Mouse (Mus musculus) megakaryocyte, embryonic 14.5 days (primary cell): Measurements from ENCODE around the gene Adgb. TPM values are rescaled to one million over a fixed set of nuclear protein-coding genes. Genes with fewer than 3 reads are reported as not detected.
A peak's percentile ranks its signal among the peaks of the same experiment; 100 is the strongest.

Experiments used
- H3K27me3 ChIP-seq: replicated peaks from 2 replicates; pipeline ENCODE3; 2012; ENCODE audit warnings: inconsistent platforms
- H3K36me3 ChIP-seq: replicated peaks from 2 replicates; pipeline ENCODE3; 2012; ENCODE audit warnings: low read length, inconsistent platforms, mixed read lengths
- H3K4me1 ChIP-seq: 2 replicates; pipeline ENCODE4 v1.6.1; 2012; ENCODE audit warnings: inconsistent platforms
- H3K4me3 ChIP-seq: replicated peaks from 2 replicates; pipeline ENCODE3; 2012; ENCODE audit warnings: moderate library complexity, mild to moderate bottlenecking, inconsistent platforms
- H3K9me3 ChIP-seq: 2 replicates; pipeline ENCODE4 v1.6.1; 2012; ENCODE audit warnings: inconsistent platforms
- FLI1 ChIP-seq: IDR thresholded peaks from 2 replicates; pipeline ENCODE4 v1.6.1; 2012; ENCODE audit warnings: low read length, inconsistent platforms, mixed read lengths
- GATA1 ChIP-seq: IDR thresholded peaks from 3 replicates; pipeline ENCODE4 v1.6.1; 2012; ENCODE audit warnings: mixed read lengths, low read length, inconsistent platforms, borderline replicate concordance
- polyA plus RNA-seq: library from polyadenylated mRNA; stranded (reverse); fragments of >175 nt; gene quantifications from 2 replicates; pipeline ENCODE4 v1.2.3, GENCODE M21; 2012; ENCODE audit warnings: low replicate concordance; ENCODE audit not compliant: insufficient read depth

Adgb gene
- polyA plus RNA-seq, 1 experiment, result 0.13 TPM

- H3K4me1 ChIP-seq, result peaks cover 36% of the 10 kb centered on the region
- no peaks in the 10 kb centered on the region for H3K9me3 ChIP-seq
- H3K27me3 ChIP-seq, result no peaks in the 10 kb centered on the region
- no peaks in the 10 kb centered on the region for H3K36me3 ChIP-seq
- peak overlapping the region; percentile 81 for H3K4me3 ChIP-seq
- TF ChIP-seq FLI1 (no peak), GATA1 (no peak)
Observed at GRCm38 (mm10) chr10:10355605-10356227, 116.4 kb downstream of the Adgb start.

DNA sequence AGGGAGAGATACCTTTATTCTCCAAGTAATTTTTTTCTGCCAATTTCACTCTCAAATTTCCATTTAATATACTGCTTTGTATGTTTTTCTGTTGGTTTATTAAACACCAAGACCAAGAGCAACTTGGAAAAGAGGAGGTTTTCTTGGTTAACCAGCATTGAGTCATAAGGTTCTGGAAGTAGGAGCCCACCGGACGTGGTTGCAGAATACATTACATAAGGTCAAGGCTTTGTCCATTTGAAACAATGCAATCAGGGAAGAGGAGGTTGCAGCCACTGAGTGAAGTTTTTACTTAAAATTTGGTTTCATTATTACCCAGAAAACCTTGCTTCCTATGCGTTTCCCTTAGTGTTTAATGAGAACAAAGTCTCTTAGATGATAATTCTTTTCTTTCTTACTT is 119.9 kb downstream of the Adgb start:
- H3K9me3 ChIP-seq, result peaks cover 15% of the 10 kb centered on the region
- TF ChIP-seq GATA1 (no peak), FLI1 (no peak)
- peaks cover 11% of the 10 kb centered on the region for H3K36me3 ChIP-seq
- peaks cover 35% of the 10 kb centered on the region for H3K4me1 ChIP-seq
- no peak overlapping the region for H3K4me3 ChIP-seq
- H3K27me3 ChIP-seq, result no peaks in the 10 kb centered on the region

GRCm38 (mm10) chr10:10350550-10350949 is 121.6 kb downstream of the Adgb start:
- Histone ChIP-seq H3K27me3 (no peaks in the 10 kb centered on the region), H3K9me3 (peaks cover 15% of the 10 kb centered on the region), H3K36me3 (peaks cover 11% of the 10 kb centered on the region), H3K4me3 (no peak overlapping the region), H3K4me1 (peaks cover 27% of the 10 kb centered on the region)
- TF ChIP-seq FLI1 (no peak), GATA1 (no peak)

DNA sequence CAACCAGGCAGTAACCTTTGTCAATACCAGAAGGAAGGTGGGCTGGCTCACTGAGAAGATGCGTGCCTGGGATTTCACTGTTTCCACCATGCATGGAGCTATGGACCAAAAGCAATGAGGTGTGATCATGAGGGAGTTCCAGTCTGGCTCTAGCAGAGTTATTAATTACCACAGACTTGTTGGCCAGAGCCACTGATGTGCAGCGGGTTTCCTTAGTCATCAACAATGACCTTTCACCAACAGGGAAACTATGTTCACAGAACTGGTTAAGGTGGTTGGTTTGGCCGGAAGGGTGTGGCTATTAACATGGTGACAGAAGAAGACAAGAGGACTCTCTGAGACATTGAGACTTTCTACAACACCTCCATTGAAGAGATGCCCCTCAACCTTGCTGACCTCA is 128.2 kb downstream of the Adgb start:
- peaks cover 10% of the 10 kb centered on the region for H3K9me3 ChIP-seq
- H3K27me3 ChIP-seq, result no peaks in the 10 kb centered on the region
- H3K36me3 ChIP-seq, result peaks cover 3% of the 10 kb centered on the region
- H3K4me1 ChIP-seq, result peaks cover 5% of the 10 kb centered on the region
- H3K4me3 ChIP-seq, result no peak overlapping the region
- TF ChIP-seq GATA1, result no peak
- no peak for TF ChIP-seq FLI1

GRCm38 (mm10) chr10:10325560-10325959 is 146.6 kb downstream of the Adgb start:
- Histone ChIP-seq H3K36me3 (no peaks in the 10 kb centered on the region), H3K9me3 (no peaks in the 10 kb centered on the region)
- TF ChIP-seq FLI1 (no peak), GATA1 (no peak)

GRCm38 (mm10) chr10:10322961-10323360 is 149.2 kb downstream of the Adgb start:
- no peak for TF ChIP-seq FLI1
- no peaks in the 10 kb centered on the region for H3K36me3 ChIP-seq
- no peaks in the 10 kb centered on the region for H3K27me3 ChIP-seq
- no peaks in the 10 kb centered on the region for H3K9me3 ChIP-seq
- H3K4me1 ChIP-seq, result peaks cover 72% of the 10 kb centered on the region
- no peak overlapping the region for H3K4me3 ChIP-seq

More at GRCm38 (mm10) chr10:10325560-10325959, 146.6 kb downstream of the Adgb start:
- H3K4me1 ChIP-seq, result peaks cover 58% of the 10 kb centered on the region
- H3K27me3 ChIP-seq, result no peaks in the 10 kb centered on the region
- H3K4me3 ChIP-seq, result no peak overlapping the region

DNA sequence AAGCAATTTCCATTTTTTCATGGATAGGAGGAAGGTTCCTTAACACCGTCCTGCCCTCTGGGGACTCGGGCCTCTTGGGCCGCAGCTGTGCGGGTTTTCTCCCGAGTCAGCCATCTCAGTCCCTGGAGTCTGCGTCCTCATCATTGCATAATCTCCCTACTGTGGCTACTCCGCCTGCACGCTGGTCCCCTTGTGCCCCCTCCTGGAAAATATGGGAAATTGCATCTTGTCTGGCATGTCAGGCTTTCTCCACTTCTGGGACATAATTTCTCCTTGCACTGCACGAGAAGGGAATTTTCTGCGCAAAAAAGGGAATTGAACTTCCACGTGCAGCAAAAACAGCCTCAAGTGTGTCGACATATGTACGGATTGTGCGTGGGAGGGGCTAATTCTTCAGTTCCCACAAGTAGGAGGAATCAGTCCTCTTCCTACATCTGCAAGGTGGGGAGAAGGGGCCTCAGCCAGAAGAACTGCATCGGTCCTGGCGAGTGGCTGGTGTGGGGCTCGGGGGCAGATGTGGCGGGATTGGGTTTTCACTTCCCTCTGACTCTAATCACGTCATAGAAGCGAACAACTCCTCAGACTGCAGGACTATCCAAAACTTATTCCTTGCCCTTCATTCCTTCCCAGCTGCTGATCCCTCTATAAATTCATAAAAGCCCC is 150.9 kb downstream of the Adgb start:
- H3K27me3 ChIP-seq, result no peaks in the 10 kb centered on the region
- peaks cover 84% of the 10 kb centered on the region for H3K4me1 ChIP-seq
- H3K4me3 ChIP-seq, result peak overlapping the region; percentile 88
- no peaks in the 10 kb centered on the region for H3K9me3 ChIP-seq
- no peak for TF ChIP-seq GATA1
- no peak for TF ChIP-seq FLI1
- H3K36me3 ChIP-seq, result no peaks in the 10 kb centered on the region

DNA sequence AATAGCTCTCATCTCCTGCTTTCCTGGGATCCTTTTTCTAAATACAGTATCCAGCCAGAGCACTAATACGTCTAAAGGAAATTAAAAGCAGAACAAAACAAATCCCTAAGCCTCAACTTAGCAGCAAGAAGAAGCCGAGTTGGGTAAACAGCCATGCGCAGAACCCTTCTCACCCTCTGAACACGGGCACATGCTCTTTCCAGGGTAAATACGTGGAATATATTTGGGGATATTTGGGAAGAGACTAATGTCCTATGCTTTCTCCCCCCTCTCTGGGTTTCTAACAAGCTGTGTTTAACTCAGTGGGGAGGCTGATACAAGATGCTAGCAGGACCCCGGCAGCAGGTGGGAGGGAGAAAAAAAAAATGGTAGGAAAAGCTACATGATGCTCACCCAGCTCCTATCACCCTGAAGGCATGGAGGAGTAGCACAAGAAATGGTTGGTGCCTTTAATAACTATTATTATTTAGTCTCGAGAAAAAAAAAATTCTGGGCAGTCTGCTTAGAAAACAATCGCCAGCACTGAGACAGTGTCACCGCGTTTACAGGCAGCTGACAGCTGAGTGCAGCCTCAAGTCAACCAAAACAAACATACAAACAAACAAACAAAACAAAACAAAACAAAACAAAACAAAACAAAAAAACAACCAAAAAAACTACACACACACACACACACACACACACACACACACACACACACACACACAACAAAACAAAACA is 151.6 kb downstream of the Adgb start:
- H3K4me1 ChIP-seq, result peaks cover 84% of the 10 kb centered on the region
- H3K36me3 ChIP-seq, result no peaks in the 10 kb centered on the region
- peak overlapping the region; percentile 50 for H3K4me3 ChIP-seq
- H3K9me3 ChIP-seq, result no peaks in the 10 kb centered on the region
- no peaks in the 10 kb centered on the region for H3K27me3 ChIP-seq
- TF ChIP-seq FLI1 (no peak), GATA1 (no peak)

GRCm38 (mm10) chr10:10318086-10318485 is 154.0 kb downstream of the Adgb start:
- Histone ChIP-seq H3K4me3 (no peak overlapping the region), H3K9me3 (no peaks in the 10 kb centered on the region), H3K36me3 (no peaks in the 10 kb centered on the region), H3K4me1 (peaks cover 80% of the 10 kb centered on the region), H3K27me3 (no peaks in the 10 kb centered on the region)
- no peak for TF ChIP-seq FLI1
- no peak for TF ChIP-seq GATA1

DNA sequence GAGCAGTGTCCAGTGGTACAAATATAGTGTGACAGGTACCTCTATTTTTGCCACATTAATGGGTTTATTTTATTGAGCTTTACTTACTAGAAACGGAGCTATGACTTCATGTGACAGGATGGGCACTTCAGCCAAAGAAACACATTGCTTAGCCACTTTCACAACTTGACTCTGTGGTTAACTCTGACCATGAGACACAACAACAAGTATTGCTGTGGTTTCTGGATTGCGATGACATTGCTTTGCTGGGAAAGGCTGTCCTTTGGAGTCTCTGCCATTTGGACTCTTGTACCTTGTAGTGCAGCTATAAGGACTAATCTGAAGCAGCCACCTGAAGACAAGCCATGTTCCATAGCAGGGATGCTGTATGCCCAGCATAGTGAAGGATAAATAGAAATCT is 156.5 kb downstream of the Adgb start:
- Histone ChIP-seq H3K36me3 (no peaks in the 10 kb centered on the region), H3K27me3 (no peaks in the 10 kb centered on the region), H3K9me3 (no peaks in the 10 kb centered on the region), H3K4me1 (peaks cover 61% of the 10 kb centered on the region), H3K4me3 (peak overlapping the region; percentile 67)
- no peak for TF ChIP-seq GATA1
- peak; percentile 12; the same call in 1 of the 2 replicates for TF ChIP-seq FLI1
